Mouse (Mus musculus): Measurements from ENCODE around the gene Eva1b.

DNA sequence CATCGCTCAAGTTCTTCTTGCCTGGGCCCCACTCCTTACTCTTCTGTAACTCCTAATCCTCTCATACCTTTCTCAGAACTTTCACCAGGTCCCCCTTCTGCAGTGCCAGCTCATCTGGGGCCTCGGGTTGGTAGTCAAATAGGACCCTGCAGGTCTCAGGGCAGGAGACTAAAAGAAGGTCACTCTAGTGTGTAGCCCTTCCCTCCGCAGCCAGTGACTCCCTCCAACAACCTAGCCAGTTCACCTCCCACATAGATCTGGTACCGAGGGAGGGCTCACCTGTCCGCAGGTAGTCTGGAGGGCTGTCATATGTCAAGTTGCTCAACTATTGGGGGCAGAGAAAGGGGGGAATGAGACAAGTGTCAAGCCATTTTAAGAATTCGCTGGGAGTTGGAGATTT lies 13.9 kb downstream of the Eva1b start:
- TF ChIP-seq CTCF (IDR thresholded peaks at IDR 0.05; ENCODE audit: borderline replicate concordance, insufficient read depth, low read depth, low read length) (no peak), POLR2A (IDR thresholded peaks at IDR 0.05; ENCODE audit: borderline replicate concordance, insufficient read depth, low read length) (no peak)

Measured in cerebellum, adult 2 months (tissue).